Mouse (Mus musculus) gastrocnemius, postnatal 10 days (tissue): Measurements from ENCODE around the gene Tbc1d22a. TPM values are rescaled to one million over a fixed set of nuclear protein-coding genes. Genes with fewer than 3 reads are reported as not detected.

Experiments
- DNase-seq: peaks from one replicate; pipeline ENCODE4 v3.0.0; 2021; ENCODE audit warnings: mixed read lengths
- total RNA-seq, 2 experiments: library from RNA; stranded (reverse); gene quantifications; 2 replicates each; pipeline ENCODE4 v1.2.3; 2021

Tbc1d22a gene
- total RNA-seq, 2 experiments from 2014 or later: 12.2 to 15.3 TPM

- no peak for DNase-seq
Measured at GRCm38 (mm10) chr15:86279059-86279974, 65.1 kb downstream of the Tbc1d22a start.

GRCm38 (mm10) chr15:86280137-86280536 is 65.9 kb downstream of the Tbc1d22a start:
- no peak for DNase-seq

GRCm38 (mm10) chr15:86283238-86283637 is 69.0 kb downstream of the Tbc1d22a start:
- DNase-seq: no peak

DNA sequence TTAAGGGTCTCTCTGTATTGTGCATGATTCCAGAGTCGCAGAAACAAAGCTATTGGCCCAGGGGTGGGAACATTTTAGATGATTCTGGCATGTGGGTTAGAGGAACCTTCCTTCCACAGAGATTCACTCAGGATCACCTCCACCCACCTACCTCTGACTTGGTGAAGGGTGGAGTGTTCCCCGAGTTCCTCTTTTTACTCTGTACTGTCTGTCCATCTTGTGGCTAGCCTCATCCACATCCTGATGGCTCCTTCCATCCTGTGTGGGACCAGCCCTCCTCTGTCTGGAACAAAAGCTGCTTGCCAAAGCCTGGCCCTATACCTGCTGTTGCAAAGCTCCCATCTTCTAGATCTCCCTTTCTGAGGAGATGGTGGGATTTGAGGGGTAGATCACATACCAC is 71.0 kb downstream of the Tbc1d22a start:
- DNase-seq: no peak

DNA sequence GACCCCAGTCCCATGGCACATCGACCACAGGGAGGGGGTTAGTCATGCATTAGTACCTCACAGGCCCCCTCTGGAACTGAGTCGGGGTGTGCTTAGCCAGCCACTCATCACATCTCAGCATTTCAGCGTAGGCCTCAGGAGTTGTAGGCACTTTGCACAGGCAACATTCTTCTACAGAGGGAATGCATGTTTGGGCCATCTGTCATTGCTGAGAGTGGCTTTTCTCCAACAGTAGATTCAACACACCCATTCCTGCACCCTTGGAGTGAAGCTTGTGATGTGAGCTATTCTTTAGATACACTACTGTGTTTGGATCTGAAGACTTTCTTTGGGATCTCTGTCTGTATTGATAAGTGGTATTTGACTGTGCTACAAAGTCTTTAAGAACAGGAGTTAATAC is 75.8 kb downstream of the Tbc1d22a start:
- DNase-seq: no peak

DNA sequence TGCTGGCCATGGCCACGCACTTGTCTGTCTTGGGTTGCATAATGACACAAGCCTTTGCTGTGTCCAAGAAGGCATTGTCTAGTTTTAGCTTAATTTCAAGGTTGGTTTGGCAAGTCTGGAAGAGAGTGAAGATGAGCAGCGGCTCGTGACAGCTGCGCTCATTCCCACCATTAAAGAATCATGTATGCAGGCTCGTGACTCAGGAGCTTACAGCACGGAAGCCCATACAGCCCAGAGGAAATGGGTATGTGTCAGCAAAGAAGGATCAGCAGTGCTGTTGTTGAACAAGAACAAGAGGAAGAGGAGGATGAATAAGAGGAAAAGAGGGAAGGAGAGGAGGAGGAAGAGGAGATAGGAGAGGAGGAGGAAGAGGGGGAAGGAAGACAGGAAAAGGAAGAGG is 78.0 kb downstream of the Tbc1d22a start:
- no peak for DNase-seq

DNA sequence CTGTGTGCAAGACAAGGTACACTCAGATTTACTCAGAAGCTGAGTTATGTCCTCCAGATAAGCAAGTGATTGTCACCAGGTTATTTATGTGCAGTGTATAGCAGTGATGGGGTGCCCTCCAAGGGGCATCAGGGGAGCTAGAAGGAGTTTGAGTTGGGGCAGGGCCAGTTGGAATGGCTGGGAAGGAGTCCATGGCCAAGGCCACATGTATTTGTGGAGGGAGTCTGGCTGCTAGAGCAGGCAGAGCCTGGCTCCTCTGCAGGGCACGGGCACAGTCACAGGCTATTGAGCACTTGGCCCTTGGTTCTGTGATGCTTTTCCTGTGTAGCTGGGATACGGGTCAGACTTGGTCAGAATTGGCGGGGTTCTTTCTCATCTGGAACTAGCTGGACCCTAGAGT is 80.2 kb downstream of the Tbc1d22a start:
- no peak for DNase-seq

GRCm38 (mm10) chr15:86295722-86296288 is 81.5 kb downstream of the Tbc1d22a start:
- no peak for DNase-seq

GRCm38 (mm10) chr15:86297281-86297680 is 83.0 kb downstream of the Tbc1d22a start:
- DNase-seq: no peak

DNA sequence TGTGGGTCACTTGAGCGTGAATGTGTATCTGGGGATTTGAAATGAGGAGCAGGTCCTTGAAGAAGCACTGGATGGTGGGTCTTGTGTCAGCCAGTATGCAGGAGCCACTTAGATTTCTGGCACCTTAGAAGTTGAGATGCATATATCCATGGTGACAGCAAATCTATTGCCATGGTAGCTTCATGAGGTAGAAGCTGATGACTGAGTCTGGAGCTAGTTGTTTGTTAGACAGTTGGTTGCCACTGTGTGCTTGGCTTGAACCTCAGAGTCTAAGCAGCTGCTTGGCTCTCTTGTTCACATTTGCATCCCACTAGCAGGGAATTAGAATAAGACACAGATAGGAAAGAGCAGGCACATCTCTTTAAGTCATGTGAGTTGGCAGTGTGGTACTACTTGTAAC is 89.6 kb downstream of the Tbc1d22a start:
- no peak for DNase-seq

GRCm38 (mm10) chr15:86304861-86305260 is 90.6 kb downstream of the Tbc1d22a start:
- no peak for DNase-seq

DNA sequence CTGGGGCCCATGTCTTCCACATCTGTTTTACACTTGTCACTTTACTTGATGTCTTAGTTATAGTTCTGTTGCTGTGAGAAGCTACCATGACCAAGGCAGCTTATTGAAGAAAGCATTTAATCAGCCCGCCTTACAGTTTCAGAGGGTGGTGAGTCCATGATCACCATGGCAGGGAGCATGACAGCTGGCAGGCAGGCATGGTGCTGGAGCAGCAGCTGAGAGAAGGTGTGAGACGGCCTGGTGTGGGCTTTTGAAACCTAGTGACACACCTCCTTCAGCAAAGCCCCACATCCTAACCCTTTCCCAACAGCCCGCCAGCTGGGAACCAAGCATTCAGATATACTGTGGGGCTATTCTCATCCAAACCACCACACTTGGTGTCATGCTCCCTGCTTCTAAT is 91.0 kb downstream of the Tbc1d22a start:
- no peak for DNase-seq

- no peak for DNase-seq
Measured at GRCm38 (mm10) chr15:86309213-86309829, 95.1 kb downstream of the Tbc1d22a start.

- no peak for DNase-seq
Measured at GRCm38 (mm10) chr15:86320803-86321510, 106.7 kb downstream of the Tbc1d22a start.

DNA sequence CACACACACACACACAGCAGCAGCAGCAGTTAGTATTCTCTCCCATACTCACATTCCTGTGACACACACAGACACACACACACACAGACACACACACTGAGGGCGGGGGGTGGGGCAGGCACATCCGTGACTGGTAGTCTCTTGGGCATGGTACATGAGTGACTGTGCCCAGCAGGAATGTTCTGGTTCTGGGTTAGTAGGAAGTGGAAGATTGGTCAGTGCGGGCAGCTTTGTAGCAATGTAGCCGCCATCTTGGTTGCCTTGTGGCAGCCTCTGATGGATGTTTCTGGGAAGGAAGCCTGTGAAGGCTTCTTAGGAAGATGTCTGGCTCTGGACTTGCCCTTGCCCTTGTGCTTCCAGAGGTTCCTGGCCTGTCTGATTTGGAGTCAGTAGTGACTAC is 112.1 kb downstream of the Tbc1d22a start:
- DNase-seq: no peak

DNA sequence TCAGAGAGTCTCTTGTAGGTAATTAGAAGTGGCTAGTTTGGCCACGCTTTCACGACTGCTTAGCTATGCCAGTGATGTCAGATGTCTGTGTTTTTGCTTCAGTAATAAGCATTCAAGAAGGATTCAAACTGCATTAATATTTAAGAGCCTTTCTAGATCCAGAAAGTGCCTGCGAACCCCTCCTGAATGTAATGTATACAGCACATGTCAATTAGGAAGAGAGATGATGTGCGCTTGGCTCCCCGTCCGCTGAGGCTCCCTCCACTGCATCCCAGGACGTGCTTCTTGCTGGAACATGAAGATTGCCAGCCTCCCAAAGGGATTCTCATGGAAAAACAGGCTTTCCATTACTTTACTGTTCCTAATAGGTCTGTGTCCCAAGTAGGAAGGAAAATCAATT is 115.7 kb downstream of the Tbc1d22a start:
- DNase-seq: no peak

DNA sequence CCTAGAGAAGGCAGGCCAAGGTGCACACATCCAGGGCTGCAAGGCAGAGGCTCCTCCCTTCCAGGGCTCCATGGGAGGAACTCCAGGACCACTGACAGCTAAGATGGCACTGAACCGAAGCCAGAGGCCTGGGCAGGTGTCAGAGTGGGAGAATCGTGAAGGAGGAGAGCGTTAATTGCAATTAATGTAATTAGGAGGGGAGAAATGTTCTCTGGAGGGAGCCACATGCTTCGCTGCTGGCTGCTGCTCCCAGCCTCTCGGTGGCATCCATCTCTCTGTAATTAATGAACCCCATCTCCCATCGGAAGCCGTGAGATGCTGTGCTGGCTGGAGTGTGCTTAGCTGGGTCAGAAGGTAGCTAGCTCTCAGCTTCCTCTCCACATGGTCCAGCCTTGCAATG is 116.2 kb downstream of the Tbc1d22a start:
- DNase-seq: no peak

DNA sequence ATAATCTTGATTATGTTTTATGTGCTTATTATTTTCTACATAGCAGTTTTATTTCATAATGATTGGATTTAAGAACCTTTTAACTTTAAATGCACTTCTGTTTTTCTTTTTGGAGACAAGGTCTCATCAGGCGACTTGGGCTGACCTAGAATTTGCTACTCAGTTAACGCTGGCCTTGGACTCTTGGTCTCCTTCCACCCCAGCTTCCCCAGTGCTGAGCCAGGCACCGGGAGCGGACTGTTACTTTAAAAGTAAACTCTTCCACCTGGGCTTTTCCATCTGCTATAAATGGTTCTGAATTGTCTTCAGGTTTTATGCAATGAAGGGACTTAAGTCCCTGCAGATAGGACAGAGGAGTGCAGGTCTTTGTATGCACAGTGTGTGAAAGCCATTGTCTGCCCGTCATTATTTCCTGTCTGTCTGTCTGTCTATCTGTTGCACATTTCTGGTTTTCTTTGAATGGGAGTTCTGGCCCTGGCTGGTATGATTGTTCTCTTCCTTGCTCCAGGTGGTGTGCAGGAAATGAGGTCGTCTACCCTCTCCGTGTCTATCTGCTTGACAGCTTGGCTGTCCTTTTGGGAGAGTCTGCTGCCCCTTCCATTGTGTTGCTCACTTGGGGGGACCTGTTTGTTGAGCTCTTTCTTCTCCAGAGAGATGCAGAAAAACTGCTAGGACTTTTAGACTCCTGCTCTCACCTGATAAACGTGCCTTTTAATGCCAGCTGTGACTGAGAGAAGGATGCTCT is 117.4 kb downstream of the Tbc1d22a start:
- DNase-seq: no peak

- no peak for DNase-seq
Measured at GRCm38 (mm10) chr15:86333176-86333575, 118.9 kb downstream of the Tbc1d22a start.

DNA sequence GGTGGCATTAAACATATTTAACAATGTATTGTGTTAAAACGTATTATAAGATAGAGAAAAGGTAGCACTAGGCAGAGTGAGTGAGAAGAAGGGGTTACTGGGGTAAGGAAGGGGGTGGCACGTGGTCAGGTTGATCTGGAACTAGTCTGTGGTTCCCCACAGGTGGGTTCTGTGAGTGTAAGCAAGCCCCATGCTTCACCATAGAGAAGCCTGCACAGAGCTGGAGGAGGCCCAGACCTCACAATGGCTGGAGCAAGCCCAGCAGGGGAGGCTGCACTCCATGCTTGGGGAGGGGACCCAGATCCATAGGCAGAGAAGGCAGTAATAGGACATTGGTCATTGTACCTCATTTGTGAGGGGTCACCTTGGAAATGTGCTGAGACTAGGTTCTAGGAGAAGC is 119.3 kb downstream of the Tbc1d22a start:
- no peak for DNase-seq

GRCm38 (mm10) chr15:86334276-86334675 is 120.0 kb downstream of the Tbc1d22a start:
- no peak for DNase-seq

- DNase-seq: no peak
Measured at GRCm38 (mm10) chr15:86334745-86335144, 120.5 kb downstream of the Tbc1d22a start.
